Mouse (Mus musculus): ENCODE data around the gene Guca1a. TPM values are rescaled to one million over a fixed set of nuclear protein-coding genes. Genes with fewer than 3 reads are reported as not detected.
A peak's percentile ranks its signal among the peaks of the same experiment; 100 is the strongest.

The Guca1a gene
- polyA plus RNA-seq, 1 experiment from 2014 or later: 0.82 TPM

- H3K9me3 ChIP-seq (ENCODE audit: control insufficient read depth, low read length): no peaks in the 10 kb centered on the region
- peaks cover 2% of the 10 kb centered on the region; the same call in 1 of the 2 replicates for H3K4me1 ChIP-seq (ENCODE audit: control insufficient read depth, insufficient read depth, low read length)
- H3K4me3 ChIP-seq (ENCODE audit: low read depth, low read length): no peak overlapping the region
- H3K9ac ChIP-seq (ENCODE audit: low read length): no peak overlapping the region
- ATAC-seq (ENCODE audit: insufficient read depth, low FRiP score, low TSS enrichment): no peak
- no peak overlapping the region for H3K27ac ChIP-seq (ENCODE audit: low read depth, low read length)
- WGBS: 77% methylated on average over 19 of the region's 19 CpGs
- H3K27me3 ChIP-seq (ENCODE audit: control insufficient read depth, insufficient read depth, low read length): peaks cover 27% of the 10 kb centered on the region
- no peak overlapping the region for H3K4me2 ChIP-seq (ENCODE audit: low read depth)
- DNase-seq (ENCODE audit: low spot score): no peak
- no peaks in the 10 kb centered on the region for H3K36me3 ChIP-seq (ENCODE audit: control insufficient read depth, insufficient read depth, low read length)
Measured at GRCm38 (mm10) chr17:47441296-47442051, 41.1 kb upstream of the Guca1a start.

GRCm38 (mm10) chr17:47440359-47440890 lies 40.0 kb upstream of the Guca1a start:
- H3K9ac ChIP-seq (ENCODE audit: low read length): no peak overlapping the region
- WGBS: 7% methylated on average over 9 of the region's 9 CpGs
- no peaks in the 10 kb centered on the region for H3K36me3 ChIP-seq (ENCODE audit: control insufficient read depth, insufficient read depth, low read length)
- DNase-seq (ENCODE audit: low spot score): peak; percentile 21
- H3K27ac ChIP-seq (ENCODE audit: low read depth, low read length): no peak overlapping the region
- no peaks in the 10 kb centered on the region for H3K9me3 ChIP-seq (ENCODE audit: control insufficient read depth, low read length)
- no peak for ATAC-seq (ENCODE audit: insufficient read depth, low FRiP score, low TSS enrichment)
- H3K4me1 ChIP-seq (ENCODE audit: control insufficient read depth, insufficient read depth, low read length): peaks cover 4% of the 10 kb centered on the region; the same call in 1 of the 2 replicates
- no peak overlapping the region for H3K4me3 ChIP-seq (ENCODE audit: low read depth, low read length)
- H3K27me3 ChIP-seq (ENCODE audit: control insufficient read depth, insufficient read depth, low read length): peaks cover 35% of the 10 kb centered on the region
- no peak overlapping the region for H3K4me2 ChIP-seq (ENCODE audit: low read depth)

GRCm38 (mm10) chr17:47439396-47440028 lies 39.1 kb upstream of the Guca1a start:
- WGBS: 38% methylated on average over 9 of the region's 9 CpGs
- no peak overlapping the region for H3K27ac ChIP-seq (ENCODE audit: low read depth, low read length)
- no peaks in the 10 kb centered on the region for H3K36me3 ChIP-seq (ENCODE audit: control insufficient read depth, insufficient read depth, low read length)
- H3K9me3 ChIP-seq (ENCODE audit: control insufficient read depth, low read length): no peaks in the 10 kb centered on the region
- H3K4me2 ChIP-seq (ENCODE audit: low read depth): no peak overlapping the region
- H3K9ac ChIP-seq (ENCODE audit: low read length): no peak overlapping the region
- peaks cover 37% of the 10 kb centered on the region for H3K27me3 ChIP-seq (ENCODE audit: control insufficient read depth, insufficient read depth, low read length)
- DNase-seq (ENCODE audit: low spot score) (no peak), ATAC-seq (ENCODE audit: insufficient read depth, low FRiP score, low TSS enrichment) (no peak)
- peaks cover 4% of the 10 kb centered on the region; the same call in 1 of the 2 replicates for H3K4me1 ChIP-seq (ENCODE audit: control insufficient read depth, insufficient read depth, low read length)
- no peak overlapping the region for H3K4me3 ChIP-seq (ENCODE audit: low read depth, low read length)

- Histone ChIP-seq H3K36me3 (ENCODE audit: control insufficient read depth, insufficient read depth, low read length) (no peaks in the 10 kb centered on the region), H3K27me3 (ENCODE audit: control insufficient read depth, insufficient read depth, low read length) (peaks cover 37% of the 10 kb centered on the region), H3K9me3 (ENCODE audit: control insufficient read depth, low read length) (no peaks in the 10 kb centered on the region), H3K4me3 (ENCODE audit: low read depth, low read length) (no peak overlapping the region), H3K4me1 (ENCODE audit: control insufficient read depth, insufficient read depth, low read length) (peaks cover 4% of the 10 kb centered on the region; the same call in 1 of the 2 replicates), H3K4me2 (ENCODE audit: low read depth) (no peak overlapping the region), H3K9ac (ENCODE audit: low read length) (no peak overlapping the region), H3K27ac (ENCODE audit: low read depth, low read length) (no peak overlapping the region)
- no peak for DNase-seq (ENCODE audit: low spot score)
- 79% methylated on average over 6 of the region's 6 CpGs for WGBS
- ATAC-seq (ENCODE audit: insufficient read depth, low FRiP score, low TSS enrichment): no peak
Measured at GRCm38 (mm10) chr17:47438611-47439010, 38.2 kb upstream of the Guca1a start.

- Histone ChIP-seq H3K9ac (ENCODE audit: low read length) (peak within 1 kb of the TSS; percentile 26; the same call in 1 of the 2 replicates), H3K4me1 (ENCODE audit: control insufficient read depth, insufficient read depth, low read length) (peaks cover 4% of the 10 kb centered on the region; the same call in 1 of the 2 replicates), H3K4me2 (ENCODE audit: low read depth) (peak within 1 kb of the TSS; percentile 59), H3K36me3 (ENCODE audit: control insufficient read depth, insufficient read depth, low read length) (no peaks in the 10 kb centered on the region), H3K27ac (ENCODE audit: low read depth, low read length) (no peak within 1 kb of the TSS), H3K27me3 (ENCODE audit: control insufficient read depth, insufficient read depth, low read length) (peaks cover 37% of the 10 kb centered on the region), H3K9me3 (ENCODE audit: control insufficient read depth, low read length) (no peaks in the 10 kb centered on the region), H3K4me3 (ENCODE audit: low read depth, low read length) (peak within 1 kb of the TSS; percentile 27)
- no peak for DNase-seq (ENCODE audit: low spot score)
- ATAC-seq (ENCODE audit: insufficient read depth, low FRiP score, low TSS enrichment): no peak
- 2% methylated on average over 22 of the region's 25 CpGs for WGBS
Measured at GRCm38 (mm10) chr17:47436907-47437547, 36.6 kb upstream of the Guca1a start, which contains the start of gene 1700001C19Rik. Gene 1700001C19Rik, minus strand, starts transcription at chr17:47437376.

GRCm38 (mm10) chr17:47436156-47436906 lies 35.9 kb upstream of the Guca1a start, which contains the start of gene AI661453:
Gene AI661453, plus strand, starts transcription at chr17:47436615.
- peaks cover 4% of the 10 kb centered on the region; the same call in 1 of the 2 replicates for H3K4me1 ChIP-seq (ENCODE audit: control insufficient read depth, insufficient read depth, low read length)
- peak within 1 kb of the TSS; percentile 59 for H3K4me2 ChIP-seq (ENCODE audit: low read depth)
- H3K9ac ChIP-seq (ENCODE audit: low read length): peak within 1 kb of the TSS; percentile 26; the same call in 1 of the 2 replicates
- peaks cover 37% of the 10 kb centered on the region for H3K27me3 ChIP-seq (ENCODE audit: control insufficient read depth, insufficient read depth, low read length)
- WGBS: under 1% methylated on average over 45 of the region's 45 CpGs
- H3K27ac ChIP-seq (ENCODE audit: low read depth, low read length): no peak within 1 kb of the TSS
- no peaks in the 10 kb centered on the region for H3K36me3 ChIP-seq (ENCODE audit: control insufficient read depth, insufficient read depth, low read length)
- ATAC-seq (ENCODE audit: insufficient read depth, low FRiP score, low TSS enrichment): no peak
- DNase-seq (ENCODE audit: low spot score): no peak
- H3K4me3 ChIP-seq (ENCODE audit: low read depth, low read length): peak within 1 kb of the TSS; percentile 27
- no peaks in the 10 kb centered on the region for H3K9me3 ChIP-seq (ENCODE audit: control insufficient read depth, low read length)

GRCm38 (mm10) chr17:47430815-47431214 lies 30.4 kb upstream of the Guca1a start:
- peaks cover 4% of the 10 kb centered on the region; the same call in 1 of the 2 replicates for H3K27me3 ChIP-seq (ENCODE audit: control insufficient read depth, insufficient read depth, low read length)
- DNase-seq (ENCODE audit: low spot score): no peak
- no peaks in the 10 kb centered on the region for H3K4me1 ChIP-seq (ENCODE audit: control insufficient read depth, insufficient read depth, low read length)
- no peak for ATAC-seq (ENCODE audit: insufficient read depth, low FRiP score, low TSS enrichment)
- no peak overlapping the region for H3K4me2 ChIP-seq (ENCODE audit: low read depth)
- no peak overlapping the region for H3K27ac ChIP-seq (ENCODE audit: low read depth, low read length)
- H3K9ac ChIP-seq (ENCODE audit: low read length): no peak overlapping the region
- WGBS: 70% methylated on average over 5 of the region's 5 CpGs
- no peaks in the 10 kb centered on the region for H3K36me3 ChIP-seq (ENCODE audit: control insufficient read depth, insufficient read depth, low read length)
- H3K4me3 ChIP-seq (ENCODE audit: low read depth, low read length): no peak overlapping the region
- no peaks in the 10 kb centered on the region for H3K9me3 ChIP-seq (ENCODE audit: control insufficient read depth, low read length)

- no peak for ATAC-seq (ENCODE audit: insufficient read depth, low FRiP score, low TSS enrichment)
- WGBS: 5% methylated on average over 8 of the region's 8 CpGs
- no peak overlapping the region for H3K27ac ChIP-seq (ENCODE audit: low read depth, low read length)
Measured at GRCm38 (mm10) chr17:47428831-47429304, 28.5 kb upstream of the Guca1a start.

More at GRCm38 (mm10) chr17:47428831-47429304, 28.5 kb upstream of the Guca1a start:
- peak; percentile 67 for DNase-seq (ENCODE audit: low spot score)
- Histone ChIP-seq H3K4me3 (ENCODE audit: low read depth, low read length) (no peak overlapping the region), H3K4me2 (ENCODE audit: low read depth) (no peak overlapping the region), H3K9me3 (ENCODE audit: control insufficient read depth, low read length) (no peaks in the 10 kb centered on the region), H3K4me1 (ENCODE audit: control insufficient read depth, insufficient read depth, low read length) (no peaks in the 10 kb centered on the region), H3K9ac (ENCODE audit: low read length) (no peak overlapping the region), H3K36me3 (ENCODE audit: control insufficient read depth, insufficient read depth, low read length) (no peaks in the 10 kb centered on the region), H3K27me3 (ENCODE audit: control insufficient read depth, insufficient read depth, low read length) (no peaks in the 10 kb centered on the region)

All from neural tube, embryonic 11.5 days (tissue).